Mouse (Mus musculus) stomach, embryonic 16.5 days (tissue): ENCODE results near the gene Smarcc1. TPM values are rescaled to one million over a fixed set of nuclear protein-coding genes. Genes with fewer than 3 reads are reported as not detected.
A peak's percentile ranks its signal among the peaks of the same experiment; 100 is the strongest.

Experiments used
- ATAC-seq: fragments of 200-750 bp; cut with Nextera tagmentation; 2 replicates; pipeline ENCODE4 v1.8.0; 2017; ENCODE audit warnings: moderate number of reproducible peaks, moderate TSS enrichment; ENCODE audit not compliant: insufficient read depth, low FRiP score
- H3K27ac ChIP-seq: fragments of 300-500 bp; sonication (generic); 2 replicates; pipeline ENCODE4 v1.5.1; 2014; ENCODE audit warnings: low read length
- H3K27me3 ChIP-seq: fragments of 300-500 bp; sonication (generic); 2 replicates; pipeline ENCODE4 v1.6.1; 2014; ENCODE audit warnings: low read length, control low read depth, mixed read lengths; ENCODE audit not compliant: control insufficient read depth, insufficient read depth
- H3K36me3 ChIP-seq: fragments of 300-500 bp; sonication (generic); 2 replicates; pipeline ENCODE4 v1.6.1; 2014; ENCODE audit warnings: low read length; ENCODE audit not compliant: control insufficient read depth, insufficient read depth
- H3K4me1 ChIP-seq: fragments of 300-500 bp; sonication (generic); 2 replicates; pipeline ENCODE4 v1.6.1; 2014; ENCODE audit warnings: low read length, control low read depth, mixed read lengths; ENCODE audit not compliant: control insufficient read depth, insufficient read depth
- H3K4me2 ChIP-seq: fragments of 300-500 bp; sonication (generic); 2 replicates; pipeline ENCODE4 v1.6.1; 2014; ENCODE audit warnings: low read depth, low read length, mixed read lengths
- H3K4me3 ChIP-seq: fragments of 300-500 bp; sonication (generic); replicated peaks from 2 replicates; pipeline ENCODE4 v1.5.1; 2014; ENCODE audit warnings: mild to moderate bottlenecking, low read length
- H3K9ac ChIP-seq: fragments of 300-500 bp; sonication (generic); 2 replicates; pipeline ENCODE4 v1.6.1; 2014; ENCODE audit warnings: low read length
- H3K9me3 ChIP-seq: fragments of 300-500 bp; sonication (generic); replicated peaks from 2 replicates; pipeline ENCODE4 v1.6.1; 2016; ENCODE audit warnings: low read length, control low read depth; ENCODE audit not compliant: control insufficient read depth
- WGBS: fragments of 180-500 bp; shearing (Covaris S2); extraction: QIAGEN DNeasy Blood & Tissue Kit; methylation state at CpG from one replicate; pipeline ENCODE4 v1.1.7; 2014; 5-methylcytosine and 5-hydroxymethylcytosine counted together
- microRNA-seq: library from miRNA; unstranded; fragments of <30 nt; microRNA quantifications from one replicate; pipeline ENCODE4, GENCODE M21; 2016
- polyA plus RNA-seq: library from polyadenylated mRNA; unstranded; fragments of >200 nt; fragmentation: Nextera tagmentation; extraction: Ambion mirVana; gene quantifications from 2 replicates; pipeline ENCODE4 v1.2.1, GENCODE M21; 2015

The Smarcc1 gene
- polyA plus RNA-seq, 1 experiment from 2014 or later: 61.8 TPM

DNA sequence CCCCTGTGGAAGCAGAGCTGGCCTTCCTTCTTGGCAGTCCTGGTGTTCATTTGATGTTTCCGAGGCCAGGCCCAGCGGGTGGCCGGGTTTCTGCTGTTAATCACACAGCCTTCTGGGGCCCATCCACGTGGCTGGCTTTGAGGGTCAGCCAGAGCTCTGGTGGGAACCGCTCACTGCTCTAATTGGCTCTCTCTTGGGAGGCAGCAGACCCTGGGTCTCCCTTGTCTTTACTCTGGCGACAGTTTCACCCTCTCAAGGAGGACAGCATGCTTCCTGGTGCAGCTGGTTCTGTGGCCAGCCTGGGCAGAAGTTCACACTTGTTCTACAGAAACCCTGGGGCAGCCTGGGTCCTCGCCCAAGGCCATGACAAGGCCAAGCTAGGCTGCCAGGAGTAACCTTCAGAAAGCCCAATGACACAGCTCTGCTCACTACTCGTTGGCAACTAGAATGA lies 159.9 kb downstream of the Smarcc1 start:
- H3K27me3 ChIP-seq: no peaks in the 10 kb centered on the region
- H3K4me1 ChIP-seq: no peaks in the 10 kb centered on the region
- no peak overlapping the region for H3K27ac ChIP-seq
- H3K4me2 ChIP-seq: no peak overlapping the region
- H3K9me3 ChIP-seq: no peaks in the 10 kb centered on the region
- H3K36me3 ChIP-seq: no peaks in the 10 kb centered on the region
- 51% methylated on average over 8 of the region's 8 CpGs for WGBS
- no peak overlapping the region for H3K9ac ChIP-seq
- H3K4me3 ChIP-seq: no peak overlapping the region
- no peak for ATAC-seq

DNA sequence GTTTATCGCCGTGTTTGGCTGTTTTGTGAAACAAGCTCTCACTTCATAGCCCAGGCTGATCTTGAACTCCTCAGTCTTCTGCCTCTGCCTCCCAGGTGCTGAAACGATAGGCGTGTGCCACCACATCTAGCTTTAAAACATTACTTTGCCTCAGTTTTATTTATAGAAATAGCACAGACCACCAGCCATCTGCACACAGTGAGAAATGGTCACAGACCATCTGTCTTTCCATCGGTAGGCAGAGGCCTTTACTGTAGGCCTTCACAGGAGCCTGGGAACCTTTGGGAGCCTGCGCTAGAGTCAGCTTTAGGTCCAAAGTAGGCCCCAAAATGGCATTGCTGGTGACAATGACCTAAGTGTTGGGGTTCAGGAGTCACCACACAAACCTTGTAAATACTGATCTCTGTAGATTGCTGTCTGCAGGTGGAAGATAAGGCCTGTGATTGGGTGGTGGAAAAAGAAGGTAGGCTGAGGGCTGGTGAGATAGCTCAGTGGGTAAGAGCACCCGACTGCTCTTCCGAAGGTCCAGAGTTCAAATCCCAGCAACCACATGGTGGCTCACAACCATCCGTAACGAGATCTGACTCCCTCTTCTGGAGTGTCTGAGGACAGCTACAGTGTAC lies 166.7 kb downstream of the Smarcc1 start:
- ATAC-seq: no peak
- no peaks in the 10 kb centered on the region for H3K36me3 ChIP-seq
- H3K9me3 ChIP-seq: no peaks in the 10 kb centered on the region
- H3K27me3 ChIP-seq: no peaks in the 10 kb centered on the region
- H3K27ac ChIP-seq: no peak overlapping the region
- WGBS: 95% methylated on average over 8 of the region's 10 CpGs
- H3K4me3 ChIP-seq: no peak overlapping the region
- no peak overlapping the region for H3K9ac ChIP-seq
- H3K4me1 ChIP-seq: no peaks in the 10 kb centered on the region
- H3K4me2 ChIP-seq: no peak overlapping the region

DNA sequence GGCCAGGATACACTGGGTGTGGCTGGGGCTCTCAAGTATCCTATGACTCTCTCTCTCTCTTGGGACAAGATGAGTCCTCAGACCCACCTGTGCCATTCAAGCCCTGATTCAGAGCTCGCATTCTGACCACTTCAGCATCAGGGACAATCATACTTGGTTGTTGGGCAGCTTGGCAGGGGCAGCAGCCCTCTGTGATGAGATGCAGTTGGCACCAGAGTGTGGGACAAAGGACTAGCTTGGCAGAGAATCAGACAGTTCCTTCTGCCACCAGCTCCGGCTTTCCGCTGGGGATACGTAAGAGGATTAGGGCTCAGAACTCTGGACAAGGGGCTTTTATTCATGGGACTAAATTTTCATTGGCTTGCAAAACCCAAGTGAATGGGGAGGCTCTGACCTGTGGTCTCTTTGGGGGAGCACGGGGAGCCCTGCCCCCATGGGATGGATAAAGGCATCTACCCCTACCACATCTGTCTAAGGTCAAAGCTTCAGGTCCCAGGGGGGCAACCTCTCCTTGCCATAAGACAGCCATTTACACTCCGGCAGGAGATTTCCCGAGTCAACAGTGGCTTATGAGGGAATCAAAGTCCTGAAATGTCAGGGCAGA lies 169.9 kb downstream of the Smarcc1 start:
- no peak overlapping the region for H3K4me2 ChIP-seq
- H3K4me1 ChIP-seq: no peaks in the 10 kb centered on the region
- no peak overlapping the region for H3K4me3 ChIP-seq
- no peaks in the 10 kb centered on the region for H3K9me3 ChIP-seq
- no peaks in the 10 kb centered on the region for H3K36me3 ChIP-seq
- 75% methylated on average over 7 of the region's 7 CpGs for WGBS
- H3K9ac ChIP-seq: no peak overlapping the region
- no peak overlapping the region for H3K27ac ChIP-seq
- no peaks in the 10 kb centered on the region for H3K27me3 ChIP-seq
- ATAC-seq: no peak

Small RNA genes lying within 50 kb of the gene (microRNA-seq; reads per million reads assigned to microRNA genes)
- gene Mir6236: 88.4 reads per million, percentile 54 among the genes with 10 or more reads in this experiment

Other genes starting within 250 kb of the Smarcc1 start
- gene Cdc25a, start 242.1 kb upstream of the Smarcc1 start, polyA plus RNA-seq: 26.0 and 26.6 TPM in 2 replicates
- gene Map4, start 186.2 kb upstream of the Smarcc1 start, polyA plus RNA-seq: 64.3 and 73.2 TPM in 2 replicates
- gene Dhx30, start 122 bp downstream of the Smarcc1 start, polyA plus RNA-seq: 102 and 104 TPM in 2 replicates
- gene Cspg5, start 126.1 kb downstream of the Smarcc1 start, polyA plus RNA-seq: 3.4 and 3.8 TPM in 2 replicates
- 17.5 and 18.4 TPM in 2 replicates for gene Elp6, start 187.5 kb downstream of the Smarcc1 start, polyA plus RNA-seq
- 36.1 and 36.8 TPM in 2 replicates for gene Scap, start 215.6 kb downstream of the Smarcc1 start, polyA plus RNA-seq